Mouse (Mus musculus) hindbrain, embryonic 13.5 days (tissue): ENCODE results near the gene Tmprss13. TPM values are rescaled to one million over a fixed set of nuclear protein-coding genes. Genes with fewer than 3 reads are reported as not detected.

ENCODE experiments used
- ATAC-seq: fragments of 200-750 bp; cut with Nextera tagmentation; 2 replicates; pipeline ENCODE4 v1.8.0; 2017; ENCODE audit warnings: moderate TSS enrichment; ENCODE audit not compliant: low FRiP score
- H3K27ac ChIP-seq: fragments of 300-500 bp; sonication (generic); 2 replicates; pipeline ENCODE4 v1.5.1; 2015; ENCODE audit warnings: inconsistent platforms, mild to moderate bottlenecking, moderate library complexity
- H3K27me3 ChIP-seq: fragments of 300-500 bp; sonication (generic); 2 replicates; pipeline ENCODE4 v1.6.1; 2015; ENCODE audit warnings: mild to moderate bottlenecking, inconsistent platforms
- H3K36me3 ChIP-seq: fragments of 300-500 bp; sonication (generic); 2 replicates; pipeline ENCODE4 v1.6.1; 2015; ENCODE audit warnings: mild to moderate bottlenecking, inconsistent platforms
- H3K4me1 ChIP-seq: fragments of 300-500 bp; sonication (generic); replicated peaks from 2 replicates; pipeline ENCODE4 v1.6.1; 2015; ENCODE audit warnings: inconsistent platforms
- H3K4me2 ChIP-seq: fragments of 300-500 bp; sonication (generic); 2 replicates; pipeline ENCODE4 v1.6.1; 2015; ENCODE audit warnings: inconsistent platforms, mild to moderate bottlenecking, moderate library complexity
- H3K4me3 ChIP-seq: fragments of 300-500 bp; sonication (generic); 2 replicates; pipeline ENCODE4 v1.5.1; 2015; ENCODE audit warnings: mild to moderate bottlenecking, inconsistent platforms
- H3K9ac ChIP-seq: fragments of 300-500 bp; sonication (generic); 2 replicates; pipeline ENCODE4 v1.6.1; 2015; ENCODE audit warnings: mild to moderate bottlenecking, inconsistent platforms
- H3K9me3 ChIP-seq: fragments of 300-500 bp; sonication (generic); 2 replicates; pipeline ENCODE4 v1.6.1; 2016; ENCODE audit warnings: inconsistent platforms
- WGBS: fragments of 180-500 bp; shearing (Covaris S2); methylation state at CpG from one replicate; pipeline ENCODE4 v1.1.7; 2015; 5-methylcytosine and 5-hydroxymethylcytosine counted together
- polyA plus RNA-seq: library from polyadenylated mRNA; unstranded; fragments of >200 nt; fragmentation: Nextera tagmentation; extraction: Ambion mirVana; gene quantifications from 2 replicates; pipeline ENCODE4 v1.2.1, GENCODE M21; 2015

The Tmprss13 gene
- polyA plus RNA-seq, 1 experiment from 2014 or later = not detected

GRCm38 (mm10) chr9:45345516-45345915 lies 26.6 kb downstream of the Tmprss13 start:
- H3K4me3 ChIP-seq = no peak overlapping the region
- WGBS = 74% methylated on average over 2 of the region's 2 CpGs
- ATAC-seq = no peak

GRCm38 (mm10) chr9:45346276-45346675 lies 27.4 kb downstream of the Tmprss13 start:
- Histone ChIP-seq H3K4me2 (no peak overlapping the region), H3K9me3 (no peaks in the 10 kb centered on the region), H3K4me1 (peaks cover 9% of the 10 kb centered on the region; the same call in 1 of the 2 replicates), H3K36me3 (no peaks in the 10 kb centered on the region), H3K27ac (no peak overlapping the region), H3K4me3 (no peak overlapping the region), H3K9ac (no peak overlapping the region), H3K27me3 (no peaks in the 10 kb centered on the region)
- WGBS = 60% methylated on average over 6 of the region's 6 CpGs
- ATAC-seq = no peak

More at GRCm38 (mm10) chr9:45345516-45345915, 26.6 kb downstream of the Tmprss13 start:
- no peaks in the 10 kb centered on the region for H3K27me3 ChIP-seq
- no peak overlapping the region for H3K27ac ChIP-seq
- H3K4me1 ChIP-seq = peaks cover 9% of the 10 kb centered on the region; the same call in 1 of the 2 replicates
- H3K9ac ChIP-seq = no peak overlapping the region
- no peak overlapping the region for H3K4me2 ChIP-seq
- no peaks in the 10 kb centered on the region for H3K9me3 ChIP-seq
- no peaks in the 10 kb centered on the region for H3K36me3 ChIP-seq

DNA sequence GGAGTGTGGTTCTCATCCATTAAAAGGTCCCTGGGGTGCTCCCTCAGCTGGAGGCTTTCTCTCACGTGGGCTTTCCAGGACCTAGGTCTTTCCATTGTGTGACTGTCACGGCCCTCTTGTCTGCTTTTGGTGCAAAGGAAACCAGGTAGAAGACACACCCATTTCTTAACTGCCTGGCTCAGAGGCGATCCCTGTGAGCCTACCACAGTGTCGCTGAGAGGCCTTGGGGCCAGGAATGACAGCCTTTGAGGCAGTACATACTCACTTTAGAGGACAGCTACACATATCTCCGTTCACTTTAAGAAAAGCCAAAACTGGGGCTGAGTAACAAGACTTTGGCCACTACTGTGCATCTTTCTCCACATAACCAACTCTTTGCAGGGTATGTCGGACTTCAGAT lies 29.7 kb downstream of the Tmprss13 start:
- Histone ChIP-seq H3K9ac (no peak overlapping the region), H3K27me3 (no peaks in the 10 kb centered on the region), H3K27ac (no peak overlapping the region), H3K4me1 (peaks cover 9% of the 10 kb centered on the region; the same call in 1 of the 2 replicates), H3K4me3 (no peak overlapping the region), H3K9me3 (no peaks in the 10 kb centered on the region), H3K36me3 (no peaks in the 10 kb centered on the region), H3K4me2 (no peak overlapping the region)
- WGBS = 79% methylated on average over 6 of the region's 6 CpGs
- ATAC-seq = no peak

DNA sequence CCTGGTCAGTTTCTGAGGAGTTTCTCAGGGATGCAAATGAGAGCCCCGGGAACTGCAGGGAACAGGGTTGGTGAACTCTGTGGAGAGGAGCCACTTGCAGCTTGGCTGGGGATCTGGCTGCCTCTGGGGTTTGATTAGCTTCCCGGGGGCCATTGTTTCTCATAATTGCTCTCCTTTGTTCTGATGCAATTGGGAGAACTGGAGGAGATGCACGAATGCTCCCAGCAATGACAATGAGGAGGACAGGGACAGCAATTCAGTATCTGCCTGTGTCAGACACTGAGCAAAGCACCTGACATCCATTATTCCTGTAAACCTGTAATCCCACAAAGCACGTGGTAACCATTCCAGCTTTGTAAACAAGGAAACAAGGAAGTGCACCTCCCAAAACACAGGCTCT lies 30.3 kb downstream of the Tmprss13 start:
- ATAC-seq = no peak
- Histone ChIP-seq H3K9me3 (no peaks in the 10 kb centered on the region), H3K4me2 (no peak overlapping the region), H3K4me3 (no peak overlapping the region), H3K4me1 (peaks cover 9% of the 10 kb centered on the region; the same call in 1 of the 2 replicates), H3K27ac (no peak overlapping the region), H3K9ac (no peak overlapping the region), H3K36me3 (no peaks in the 10 kb centered on the region), H3K27me3 (no peaks in the 10 kb centered on the region)
- 25% methylated on average over 4 of the region's 4 CpGs for WGBS

DNA sequence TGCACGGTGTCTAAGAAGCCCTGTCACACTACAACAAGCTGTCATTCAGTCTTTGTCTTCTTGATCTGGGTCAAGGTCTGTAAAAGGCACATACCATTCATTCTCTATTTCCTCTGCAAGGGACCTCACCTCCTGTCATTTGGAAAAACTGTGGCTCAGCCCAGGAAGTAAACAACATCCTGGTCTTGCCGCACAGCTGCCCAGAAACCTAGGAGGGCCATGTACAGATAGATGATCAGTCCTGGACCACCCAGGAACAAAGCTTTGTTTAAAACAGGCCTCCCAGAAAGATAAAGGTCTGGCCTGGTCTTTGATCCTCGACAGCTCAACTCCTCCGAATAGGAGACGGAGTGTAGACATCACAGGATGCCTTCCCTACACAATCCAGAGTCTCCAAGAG lies 31.0 kb downstream of the Tmprss13 start:
- H3K4me1 ChIP-seq = peaks cover 9% of the 10 kb centered on the region; the same call in 1 of the 2 replicates
- H3K4me2 ChIP-seq = no peak overlapping the region
- no peak overlapping the region for H3K27ac ChIP-seq
- no peak overlapping the region for H3K4me3 ChIP-seq
- 48% methylated on average over 5 of the region's 5 CpGs for WGBS
- H3K9me3 ChIP-seq = no peaks in the 10 kb centered on the region
- no peaks in the 10 kb centered on the region for H3K36me3 ChIP-seq
- no peak for ATAC-seq
- H3K9ac ChIP-seq = no peak overlapping the region
- no peaks in the 10 kb centered on the region for H3K27me3 ChIP-seq

- Histone ChIP-seq H3K9me3 (no peaks in the 10 kb centered on the region), H3K27me3 (no peaks in the 10 kb centered on the region), H3K27ac (no peak overlapping the region), H3K4me1 (peaks cover 3% of the 10 kb centered on the region; the same call in 1 of the 2 replicates), H3K4me3 (no peak overlapping the region), H3K36me3 (no peaks in the 10 kb centered on the region), H3K4me2 (no peak overlapping the region), H3K9ac (no peak overlapping the region)
- WGBS = 89% methylated on average over 2 of the region's 2 CpGs
- ATAC-seq = no peak
Observed at GRCm38 (mm10) chr9:45355192-45355591, 36.3 kb downstream of the Tmprss13 start.

- no peaks in the 10 kb centered on the region for H3K27me3 ChIP-seq
- no peak overlapping the region for H3K4me2 ChIP-seq
- H3K4me1 ChIP-seq = peaks cover 6% of the 10 kb centered on the region
- H3K9ac ChIP-seq = no peak overlapping the region
- H3K4me3 ChIP-seq = no peak overlapping the region
- no peaks in the 10 kb centered on the region for H3K36me3 ChIP-seq
- ATAC-seq = no peak
- H3K9me3 ChIP-seq = no peaks in the 10 kb centered on the region
- 72% methylated on average over 7 of the region's 7 CpGs for WGBS
- H3K27ac ChIP-seq = no peak overlapping the region
Observed at GRCm38 (mm10) chr9:45358356-45358755, 39.5 kb downstream of the Tmprss13 start.

DNA sequence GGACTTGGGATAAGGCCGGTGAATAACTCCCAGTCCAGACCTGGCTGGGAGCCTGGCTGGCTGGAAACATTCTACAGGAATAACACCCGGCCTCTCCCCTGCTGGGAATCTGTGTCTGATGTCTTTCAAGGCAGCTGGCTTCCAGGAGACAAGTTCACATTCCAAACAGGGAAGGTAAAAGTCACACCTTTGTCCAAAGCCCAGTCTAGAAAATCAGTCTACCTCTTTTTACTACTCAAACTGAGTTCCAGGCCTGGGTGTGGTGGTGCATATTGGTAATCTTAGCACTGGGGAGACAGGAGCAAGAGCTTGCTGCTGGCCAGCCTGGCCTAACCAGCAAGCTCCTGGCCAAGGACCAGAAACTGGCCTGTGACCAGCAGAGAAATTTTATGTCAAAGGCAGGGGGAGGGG lies 43.2 kb downstream of the Tmprss13 start:
- Histone ChIP-seq H3K9ac (no peak overlapping the region), H3K27ac (no peak overlapping the region), H3K36me3 (no peaks in the 10 kb centered on the region), H3K4me1 (peaks cover 9% of the 10 kb centered on the region), H3K9me3 (no peaks in the 10 kb centered on the region), H3K27me3 (no peaks in the 10 kb centered on the region), H3K4me3 (no peak overlapping the region), H3K4me2 (no peak overlapping the region)
- 34% methylated on average over 2 of the region's 2 CpGs for WGBS
- ATAC-seq = no peak

GRCm38 (mm10) chr9:45363639-45364214 lies 44.8 kb downstream of the Tmprss13 start:
- Histone ChIP-seq H3K4me2 (no peak overlapping the region), H3K36me3 (no peaks in the 10 kb centered on the region), H3K4me3 (no peak overlapping the region), H3K9ac (no peak overlapping the region), H3K27me3 (peaks cover 5% of the 10 kb centered on the region; the same call in 1 of the 2 replicates), H3K4me1 (peaks cover 9% of the 10 kb centered on the region), H3K9me3 (no peaks in the 10 kb centered on the region), H3K27ac (no peak overlapping the region)
- ATAC-seq = no peak
- WGBS = 45% methylated on average over 7 of the region's 7 CpGs

GRCm38 (mm10) chr9:45367716-45368115 lies 48.8 kb downstream of the Tmprss13 start:
- peaks cover 7% of the 10 kb centered on the region; the same call in 1 of the 2 replicates for H3K27me3 ChIP-seq
- H3K4me1 ChIP-seq = peaks cover 33% of the 10 kb centered on the region
- no peaks in the 10 kb centered on the region for H3K36me3 ChIP-seq
- no peak overlapping the region for H3K4me3 ChIP-seq
- no peak overlapping the region for H3K4me2 ChIP-seq
- no peak for ATAC-seq
- H3K9me3 ChIP-seq = no peaks in the 10 kb centered on the region
- 68% methylated on average over 8 of the region's 8 CpGs for WGBS
- no peak overlapping the region for H3K27ac ChIP-seq
- H3K9ac ChIP-seq = no peak overlapping the region

DNA sequence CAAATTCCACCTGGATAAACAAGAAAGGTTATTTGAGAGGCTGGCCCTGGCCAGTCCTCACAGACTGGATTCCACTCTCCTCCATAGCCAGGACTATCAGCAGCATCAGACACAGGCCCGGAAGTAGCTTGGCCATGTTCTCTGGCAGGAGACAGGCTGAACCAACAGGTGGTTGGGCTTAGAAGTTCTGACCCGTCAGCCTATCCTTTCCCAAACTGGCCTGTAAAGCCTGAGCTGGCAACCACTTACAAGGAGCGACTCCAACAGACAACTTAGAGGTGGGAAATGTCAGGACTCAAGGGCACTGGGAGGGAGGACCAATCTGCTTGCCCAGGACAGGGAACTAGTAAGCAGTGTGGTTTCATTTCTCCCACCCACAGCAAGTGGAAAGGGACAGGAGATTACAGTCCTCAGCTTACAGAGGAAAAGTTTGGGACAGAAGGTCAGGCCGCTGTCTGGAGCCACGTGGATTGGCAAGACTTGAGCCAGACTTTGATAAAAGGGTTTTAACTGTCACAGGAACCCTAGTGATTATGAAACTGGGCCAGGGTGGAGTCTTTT lies 49.5 kb downstream of the Tmprss13 start:
- WGBS = 75% methylated on average over 5 of the region's 5 CpGs
- Histone ChIP-seq H3K9me3 (no peaks in the 10 kb centered on the region), H3K9ac (no peak overlapping the region), H3K27ac (no peak overlapping the region), H3K4me2 (no peak overlapping the region), H3K36me3 (no peaks in the 10 kb centered on the region), H3K4me1 (peaks cover 39% of the 10 kb centered on the region), H3K27me3 (peaks cover 7% of the 10 kb centered on the region; the same call in 1 of the 2 replicates), H3K4me3 (no peak overlapping the region)
- ATAC-seq = no peak

DNA sequence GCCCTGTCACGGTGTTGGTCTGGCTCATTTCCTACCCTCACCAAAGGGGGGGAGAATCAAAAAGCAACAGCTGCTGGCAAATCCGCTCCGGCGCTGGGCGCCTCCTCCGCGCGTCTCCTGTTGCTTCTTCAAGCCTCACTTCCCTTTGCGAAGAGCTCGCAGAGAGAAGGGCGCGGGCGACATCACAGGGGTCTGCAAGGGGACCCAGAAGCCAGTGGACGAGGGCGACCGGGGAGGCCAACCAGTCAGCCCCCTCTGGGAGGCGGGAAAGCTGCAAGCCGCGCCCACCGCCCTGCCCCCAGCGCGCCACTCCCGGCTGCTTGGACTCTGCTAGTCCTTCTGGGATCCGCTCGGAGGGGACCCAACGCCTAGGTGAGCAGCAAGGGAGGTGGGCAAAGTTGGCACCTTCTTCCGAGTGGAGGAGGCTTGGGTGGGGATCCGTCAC lies 51.2 kb downstream of the Tmprss13 start, which contains the start of gene Fxyd6:
Gene Fxyd6 (plus strand): TSS at position 69 of the 445 bp plus-strand sequence.
- no peaks in the 10 kb centered on the region for H3K9me3 ChIP-seq
- H3K4me3 ChIP-seq = peak within 1 kb of the TSS; percentile 71
- under 1% methylated on average over 28 of the region's 28 CpGs for WGBS
- H3K4me1 ChIP-seq = peaks cover 46% of the 10 kb centered on the region
- H3K27me3 ChIP-seq = peaks cover 7% of the 10 kb centered on the region; the same call in 1 of the 2 replicates
- peak within 1 kb of the TSS; percentile 89 for H3K27ac ChIP-seq
- peak within 1 kb of the TSS; percentile 87 for H3K4me2 ChIP-seq
- peak within 1 kb of the TSS; percentile 84 for H3K9ac ChIP-seq
- ATAC-seq = peak; percentile 76
- no peaks in the 10 kb centered on the region for H3K36me3 ChIP-seq
